Mouse (Mus musculus) erythroblast, embryonic 14.5 days (primary cell): ENCODE data around the gene Csk.

Experiments used
- GATA1 ChIP-seq: IDR thresholded peaks from 2 replicates; pipeline ENCODE4 v1.6.1; 2012; ENCODE audit warnings: low read length, inconsistent platforms, mixed read lengths
- TAL1 ChIP-seq: IDR thresholded peaks from 3 replicates; pipeline ENCODE4 v1.6.1; 2012; ENCODE audit warnings: low read length, inconsistent platforms, mixed read lengths

- no peak for TF ChIP-seq GATA1
- no peak for TF ChIP-seq TAL1
Observed at GRCm38 (mm10) chr9:57614786-57615185, 38.6 kb downstream of the Csk start.
